Mouse (Mus musculus): ENCODE measurements around the gene Cfl1.

DNA sequence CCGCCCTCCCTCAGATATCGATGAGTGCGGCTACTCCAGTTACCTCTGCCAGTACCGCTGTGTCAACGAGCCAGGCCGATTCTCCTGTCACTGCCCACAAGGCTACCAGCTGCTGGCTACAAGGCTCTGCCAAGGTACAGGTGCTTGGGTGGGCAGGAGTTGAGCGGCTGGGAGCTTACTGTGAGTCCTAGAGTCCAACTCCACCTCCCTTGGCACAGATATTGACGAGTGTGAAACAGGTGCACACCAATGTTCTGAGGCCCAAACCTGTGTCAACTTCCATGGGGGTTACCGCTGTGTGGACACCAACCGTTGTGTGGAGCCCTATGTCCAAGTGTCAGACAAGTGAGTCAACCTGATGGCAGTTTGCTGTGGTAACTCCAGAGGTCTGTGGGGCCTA, 10.2 kb upstream of the Cfl1 start:
- TF ChIP-seq POLR2A (IDR thresholded peaks at IDR 0.05; ENCODE audit: insufficient read depth, low read depth, low read length) (no peak), CTCF (IDR thresholded peaks at IDR 0.05) (no peak), EP300 (IDR thresholded peaks at IDR 0.05; ENCODE audit: insufficient read depth, low read depth, low read length) (no peak)

All from heart, adult 2 months (tissue).